25 mouse cellular contexts compared by ENCODE assay signal in genomic region chr13:37332779-37333543, GRCm38 (mm10). TPM values are rescaled to one million over a fixed set of nuclear protein-coding genes. Genes with fewer than 3 reads are reported as not detected.
DNase-seq lines count a peak whose midpoint lies in the region; ATAC-seq and TF ChIP-seq lines count a peak whose summit lies in the region.
"Had no signal": no experiment of that assay in that cellular context is flagged by ENCODE, and none has a peak within 500 bp of the region (broad histone marks: within the 10 kb centered on the region; RNA-seq: fewer than 3 reads in every experiment).

No protein-coding gene starts in this region.

- peak; percentile 1 for DNase-seq in kidney, postnatal 0 days (ENCODE audit: low spot score)
- no peak for DNase-seq in kidney, postnatal 4 days
- peak; percentile 30 for DNase-seq in A20 (ENCODE audit: low read depth, low spot score)
- peak; percentile 60 for DNase-seq in lung, postnatal 25 days (ENCODE audit: low spot score)
- DNase-seq: adrenal gland, postnatal 10 days; B cell, adult 2 months; cerebellum, adult 2 months; cerebellum, postnatal 36 days; gastrocnemius, postnatal 10 days; heart, adult 2 months; kidney, adult 2 months; kidney, postnatal 14 days; thymus, adult 18-20 months had no signal

- no peaks in the 10 kb centered on the region for H3K4me1 ChIP-seq in kidney, postnatal 0 days (replicated peaks; ENCODE audit: insufficient read depth, low read length)
- H3K4me1 ChIP-seq in brown adipose tissue, adult 24 weeks (ENCODE audit: control insufficient read depth, insufficient read depth, insufficient read length, low read length) = 0 out of 2 replicates have a peak, but pooled peaks cover under 1% of the 10 kb centered on the region
- H3K4me1 ChIP-seq in forebrain, embryonic 13.5 days = no peaks in the 10 kb centered on the region
- H3K4me1 ChIP-seq in hindbrain, embryonic 16.5 days (ENCODE audit: control insufficient read depth, insufficient read depth, low read depth, low read length) = no peaks in the 10 kb centered on the region
- H3K4me1 ChIP-seq: embryonic facial prominence, embryonic 10.5 days; heart, embryonic 15.5 days; hindbrain, embryonic 10.5 days; limb, embryonic 13.5 days; megakaryocyte, embryonic 14.5 days; midbrain, embryonic 15.5 days; stomach, embryonic 15.5 days had no signal

- ATAC-seq in kidney, postnatal 0 days (replicated peaks; ENCODE audit: low FRiP score, low read depth) = no peak
- no peak for ATAC-seq in forebrain, embryonic 13.5 days
- no peak for ATAC-seq in hindbrain, embryonic 16.5 days
- ATAC-seq: midbrain, embryonic 15.5 days had no signal

- no peak overlapping the region for H3K9ac ChIP-seq in kidney, postnatal 0 days (ENCODE audit: low read depth, low read length)
- no peak overlapping the region for H3K9ac ChIP-seq in forebrain, embryonic 13.5 days
- no peak overlapping the region for H3K9ac ChIP-seq in hindbrain, embryonic 16.5 days (ENCODE audit: low read depth, low read length)
- H3K9ac ChIP-seq: heart, embryonic 15.5 days; limb, embryonic 13.5 days; liver, embryonic 14.5 days; midbrain, embryonic 15.5 days; stomach, embryonic 15.5 days had no signal

- no peaks in the 10 kb centered on the region for H3K27me3 ChIP-seq in kidney, postnatal 0 days (ENCODE audit: insufficient read depth, low read length)
- no peaks in the 10 kb centered on the region for H3K27me3 ChIP-seq in forebrain, embryonic 13.5 days
- H3K27me3 ChIP-seq in hindbrain, embryonic 16.5 days (replicated peaks; ENCODE audit: control insufficient read depth, insufficient read depth, low read length) = no peaks in the 10 kb centered on the region
- H3K27me3 ChIP-seq: heart, embryonic 15.5 days; limb, embryonic 13.5 days; midbrain, embryonic 15.5 days; stomach, embryonic 15.5 days had no signal

- no peak overlapping the region for H3K27ac ChIP-seq in kidney, postnatal 0 days
- 0 out of 2 replicates have a peak overlapping the region, but pooled peaks have one; percentile 19 for H3K27ac ChIP-seq in brown adipose tissue, adult 24 weeks (replicated peaks; ENCODE audit: low read depth, low read length)
- no peak overlapping the region for H3K27ac ChIP-seq in forebrain, embryonic 13.5 days
- no peak overlapping the region for H3K27ac ChIP-seq in hindbrain, embryonic 16.5 days (ENCODE audit: low read depth, low read length)
- H3K27ac ChIP-seq: embryonic facial prominence, embryonic 10.5 days; heart, adult 2 months; hindbrain, embryonic 10.5 days; limb, embryonic 13.5 days; liver, embryonic 14.5 days; midbrain, embryonic 15.5 days; stomach, embryonic 15.5 days had no signal

- H3K4me2 ChIP-seq in kidney, postnatal 0 days (ENCODE audit: low read length) = no peak overlapping the region
- no peak overlapping the region for H3K4me2 ChIP-seq in forebrain, embryonic 13.5 days
- H3K4me2 ChIP-seq in hindbrain, embryonic 16.5 days (ENCODE audit: low read length) = no peak overlapping the region
- H3K4me2 ChIP-seq: heart, embryonic 15.5 days; limb, embryonic 13.5 days; midbrain, embryonic 15.5 days; stomach, embryonic 15.5 days had no signal

- H3K9me3 ChIP-seq in kidney, postnatal 0 days (replicated peaks; ENCODE audit: low read length) = no peaks in the 10 kb centered on the region
- no peaks in the 10 kb centered on the region for H3K9me3 ChIP-seq in forebrain, embryonic 13.5 days (replicated peaks)
- no peaks in the 10 kb centered on the region for H3K9me3 ChIP-seq in hindbrain, embryonic 16.5 days (ENCODE audit: control insufficient read depth, low read length)
- H3K9me3 ChIP-seq: embryonic facial prominence, embryonic 10.5 days; heart, embryonic 15.5 days; hindbrain, embryonic 10.5 days; limb, embryonic 13.5 days; megakaryocyte, embryonic 14.5 days; midbrain, embryonic 15.5 days; stomach, embryonic 15.5 days had no signal

- no peak for TF ChIP-seq CTCF in kidney, postnatal 0 days (IDR thresholded peaks at IDR 0.05; ENCODE audit: low read depth)

- no peak overlapping the region for H3K4me3 ChIP-seq in kidney, postnatal 0 days (replicated peaks; ENCODE audit: low read depth, low read length)
- H3K4me3 ChIP-seq in brown adipose tissue, adult 24 weeks (ENCODE audit: insufficient read depth, low read depth, low read length) = no peak overlapping the region
- no peak overlapping the region for H3K4me3 ChIP-seq in forebrain, embryonic 13.5 days
- no peak overlapping the region for H3K4me3 ChIP-seq in hindbrain, embryonic 16.5 days (ENCODE audit: low read length)
- H3K4me3 ChIP-seq: embryonic facial prominence, embryonic 10.5 days; heart, adult 2 months; heart, embryonic 15.5 days; hindbrain, embryonic 10.5 days; limb, embryonic 13.5 days; megakaryocyte, embryonic 14.5 days; midbrain, embryonic 15.5 days; myocyte; stomach, embryonic 15.5 days had no signal

- H3K36me3 ChIP-seq in kidney, postnatal 0 days (ENCODE audit: insufficient read depth, low read length) = no peaks in the 10 kb centered on the region
- H3K36me3 ChIP-seq in forebrain, embryonic 13.5 days (ENCODE audit: poor library complexity, severe bottlenecking) = no peaks in the 10 kb centered on the region
- no peaks in the 10 kb centered on the region for H3K36me3 ChIP-seq in hindbrain, embryonic 16.5 days (ENCODE audit: control insufficient read depth, insufficient read depth, low read length)
- H3K36me3 ChIP-seq: embryonic facial prominence, embryonic 10.5 days; heart, embryonic 15.5 days; hindbrain, embryonic 10.5 days; limb, embryonic 13.5 days; midbrain, embryonic 15.5 days; stomach, embryonic 15.5 days had no signal

- 82% methylated on average over 4 of the region's 4 CpGs for WGBS in kidney, postnatal 0 days
- 84% methylated on average over 4 of the region's 4 CpGs for WGBS in forebrain, embryonic 13.5 days
- WGBS in hindbrain, embryonic 16.5 days = 81% methylated on average over 4 of the region's 4 CpGs

RNA-seq across cellular contexts. Expression of gene Ly86, which starts 12.0 kb away (rescaled TPM):
- polyA plus RNA-seq in kidney, postnatal 0 days (2015; fragmentation: Nextera tagmentation; extraction: Ambion mirVana) = 5.2 and 6.8 TPM in 2 replicates
- polyA plus RNA-seq in brown adipose tissue, adult 24 weeks (2012; ENCODE audit: insufficient read depth, insufficient read length, missing spikeins) = 8.7 and 12.4 TPM in 2 replicates
- polyA plus RNA-seq in forebrain, embryonic 13.5 days (2015; fragmentation: Nextera tagmentation; extraction: Ambion mirVana) = 4.6 and 5.2 TPM in 2 replicates
- 8.9 and 9.2 TPM in 2 replicates for polyA plus RNA-seq in hindbrain, embryonic 16.5 days (2015; fragmentation: Nextera tagmentation; extraction: Ambion mirVana)
- polyA plus RNA-seq: myocyte had no signal

Comparison
In these comparisons a context has a peak if more than half of its experiments do, and no peak if none do; other contexts are left out.
1. DNase-seq: peak in kidney, postnatal 0 days (single experiment), A20 (single experiment) and lung, postnatal 25 days (single experiment); none in kidney, postnatal 4 days (0 of 2).